Mouse (Mus musculus) lung, postnatal 36 days (tissue): ENCODE data around the gene E130308A19Rik.
A peak's percentile ranks its signal among the peaks of the same experiment; 100 is the strongest.

Experiments used
- DNase-seq: peaks from one replicate; pipeline ENCODE4 v3.0.0; 2022; ENCODE audit warnings: mixed read lengths

Gene E130308A19Rik

GRCm38 (mm10) chr4:59640720-59641119 is 14.7 kb downstream of the E130308A19Rik start:
- DNase-seq = peak; percentile 20

GRCm38 (mm10) chr4:59642039-59642438 is 16.0 kb downstream of the E130308A19Rik start:
- no peak for DNase-seq

GRCm38 (mm10) chr4:59642657-59643056 is 16.6 kb downstream of the E130308A19Rik start:
- DNase-seq = no peak

GRCm38 (mm10) chr4:59644431-59644830 is 18.4 kb downstream of the E130308A19Rik start:
- no peak for DNase-seq

- no peak for DNase-seq
These were observed 19.0 kb downstream of the E130308A19Rik start for GRCm38 (mm10) chr4:59644992-59645391.

GRCm38 (mm10) chr4:59645610-59646009 is 19.6 kb downstream of the E130308A19Rik start:
- no peak for DNase-seq

GRCm38 (mm10) chr4:59646020-59646696 is 20.1 kb downstream of the E130308A19Rik start:
- no peak for DNase-seq

GRCm38 (mm10) chr4:59649119-59649518 is 23.1 kb downstream of the E130308A19Rik start:
- DNase-seq = no peak

- DNase-seq = no peak
These were observed 26.2 kb downstream of the E130308A19Rik start for GRCm38 (mm10) chr4:59652166-59652681.

- peak; percentile 14 for DNase-seq
These were observed 30.1 kb downstream of the E130308A19Rik start for GRCm38 (mm10) chr4:59656061-59656642.

- DNase-seq = peak; percentile 36
These were observed 36.2 kb downstream of the E130308A19Rik start for GRCm38 (mm10) chr4:59662163-59662562.

GRCm38 (mm10) chr4:59663451-59663850 is 37.4 kb downstream of the E130308A19Rik start:
- DNase-seq = no peak

- DNase-seq = peak; percentile 60
These were observed 40.7 kb downstream of the E130308A19Rik start for GRCm38 (mm10) chr4:59666550-59667317.

GRCm38 (mm10) chr4:59668050-59668449 is 42.0 kb downstream of the E130308A19Rik start:
- DNase-seq = no peak

GRCm38 (mm10) chr4:59669131-59669530 is 43.1 kb downstream of the E130308A19Rik start:
- DNase-seq = no peak

GRCm38 (mm10) chr4:59670015-59670414 is 44.0 kb downstream of the E130308A19Rik start:
- DNase-seq = no peak

GRCm38 (mm10) chr4:59673423-59674117 is 47.6 kb downstream of the E130308A19Rik start:
- no peak for DNase-seq

GRCm38 (mm10) chr4:59674929-59675679 is 49.1 kb downstream of the E130308A19Rik start:
- no peak for DNase-seq

- peak; percentile 24 for DNase-seq
These were observed 49.7 kb downstream of the E130308A19Rik start for GRCm38 (mm10) chr4:59675699-59676098.

GRCm38 (mm10) chr4:59681383-59681782 is 55.4 kb downstream of the E130308A19Rik start:
- no peak for DNase-seq

GRCm38 (mm10) chr4:59682491-59682890 is 56.5 kb downstream of the E130308A19Rik start:
- no peak for DNase-seq

- DNase-seq = no peak
These were observed 56.9 kb downstream of the E130308A19Rik start for GRCm38 (mm10) chr4:59682950-59683349.
